Mouse (Mus musculus): ENCODE data around the gene Ptprk. TPM values are rescaled to one million over a fixed set of nuclear protein-coding genes. Genes with fewer than 3 reads are reported as not detected.

Gene Ptprk
- total RNA-seq, 2 experiments from 2014 or later, result 54.3 to 56.2 TPM

DNA sequence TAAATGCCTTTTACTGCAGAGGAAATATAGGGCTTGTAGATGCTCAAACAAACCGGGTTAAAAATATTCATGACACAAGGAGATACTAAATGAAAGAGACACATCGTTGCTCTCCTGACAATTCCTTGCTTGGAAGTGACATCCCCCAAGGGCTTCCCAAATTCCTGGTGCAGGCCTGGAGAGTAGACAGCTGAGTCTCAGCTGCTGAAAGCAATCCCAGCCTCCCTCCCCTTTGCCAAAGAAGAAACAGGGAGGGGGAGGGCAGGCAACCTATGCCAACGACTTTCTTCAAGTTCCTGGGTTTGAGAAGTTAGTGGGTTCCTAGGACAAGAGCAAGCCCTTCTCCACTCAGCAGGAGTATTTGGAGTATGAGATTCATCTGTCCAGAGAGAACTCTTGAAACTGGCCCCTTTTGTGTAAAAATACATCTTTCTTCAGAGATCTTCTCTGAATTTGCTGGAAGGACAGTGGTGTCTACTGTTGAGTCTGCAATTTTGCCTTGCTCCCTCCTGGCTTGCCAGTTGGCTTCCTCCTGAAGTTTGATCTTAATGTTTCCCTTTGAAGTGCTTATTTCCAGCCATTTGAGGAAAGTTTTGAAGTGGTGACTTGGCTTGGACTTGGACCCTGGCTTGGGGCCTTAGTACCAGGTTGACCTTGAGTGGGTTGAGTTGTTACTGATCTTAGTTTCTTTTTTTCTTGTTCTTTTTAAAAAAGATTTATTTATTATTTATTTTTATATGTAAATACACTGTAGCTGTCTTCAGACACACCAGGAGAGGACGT, 111.6 kb downstream of the Ptprk start:
- no peak for DNase-seq

DNA sequence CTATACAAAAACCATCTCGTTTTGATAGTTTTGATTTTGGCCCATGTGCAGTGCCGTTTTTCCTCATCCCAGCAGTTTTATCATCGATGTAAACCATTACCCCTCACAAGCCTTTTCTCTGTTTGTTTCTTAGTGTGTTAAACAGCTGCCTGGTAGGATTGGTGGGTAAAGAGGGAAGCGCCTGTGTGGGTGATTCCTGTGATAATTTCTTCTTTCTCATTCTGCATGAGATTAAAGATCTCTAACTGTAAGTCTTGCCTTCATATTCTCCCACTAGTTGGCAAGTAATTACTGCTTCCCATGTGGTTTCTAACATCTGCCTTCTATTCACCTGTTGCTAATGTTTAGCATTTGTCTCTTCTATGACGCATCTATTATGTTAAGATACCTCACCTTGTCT, 116.8 kb downstream of the Ptprk start:
- DNase-seq, result no peak

DNA sequence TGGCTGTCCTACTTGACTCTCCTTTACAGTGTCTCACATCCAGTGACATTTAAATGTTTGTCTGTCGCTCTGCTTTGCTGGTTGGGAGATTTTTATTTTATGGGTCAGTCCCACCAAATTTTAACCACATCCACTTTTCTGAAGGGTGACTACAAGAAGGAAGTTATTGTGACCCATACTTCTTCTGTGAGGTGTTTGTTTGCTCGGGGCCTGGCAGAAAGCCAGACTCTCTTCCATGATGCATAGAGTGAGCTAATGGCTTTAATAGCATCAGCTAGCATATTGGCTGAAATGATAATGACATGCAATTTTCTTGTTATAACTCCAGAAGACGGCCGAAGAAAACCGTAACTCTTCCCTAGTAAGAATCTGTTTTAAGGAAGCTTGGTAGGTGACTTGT, 119.0 kb downstream of the Ptprk start:
- no peak for DNase-seq

DNA sequence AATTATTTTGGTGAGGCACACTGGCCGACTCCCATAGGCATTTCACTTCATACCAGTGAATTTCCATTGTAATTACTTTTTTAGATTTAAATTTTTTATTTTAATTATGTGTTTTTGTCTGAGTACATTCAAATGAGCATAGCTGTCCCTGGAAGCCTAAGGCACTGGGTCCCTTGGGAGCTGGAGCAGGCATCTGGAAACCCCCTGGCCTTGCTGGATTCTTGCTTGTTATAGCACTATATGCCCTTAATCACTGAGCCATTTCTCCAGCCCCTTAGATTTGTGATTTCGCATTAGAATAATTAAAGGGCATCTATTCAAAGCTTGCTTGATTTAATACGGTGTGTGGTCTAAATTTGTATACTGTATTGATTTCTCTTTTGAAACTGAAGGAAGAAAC, 126.0 kb downstream of the Ptprk start:
- DNase-seq, result no peak

DNA sequence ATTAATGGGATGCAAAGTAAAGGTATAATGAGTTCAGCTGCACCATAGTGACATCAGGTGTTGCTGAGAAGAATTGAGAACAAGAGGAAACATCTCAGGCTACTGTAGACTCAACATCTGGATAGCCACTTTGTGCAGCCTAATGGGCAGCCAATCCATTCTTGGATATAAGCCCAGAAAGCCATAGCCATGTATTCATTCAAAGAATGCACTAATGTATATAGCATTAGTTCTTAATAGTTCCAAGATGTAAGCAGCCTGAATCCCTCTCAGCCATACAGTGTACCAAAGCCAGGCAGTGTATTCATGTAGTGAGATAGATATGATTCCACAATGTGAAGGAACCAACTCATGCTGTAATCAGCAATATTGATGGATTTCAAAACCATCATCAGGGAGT, 134.8 kb downstream of the Ptprk start:
- DNase-seq, result no peak

DNA sequence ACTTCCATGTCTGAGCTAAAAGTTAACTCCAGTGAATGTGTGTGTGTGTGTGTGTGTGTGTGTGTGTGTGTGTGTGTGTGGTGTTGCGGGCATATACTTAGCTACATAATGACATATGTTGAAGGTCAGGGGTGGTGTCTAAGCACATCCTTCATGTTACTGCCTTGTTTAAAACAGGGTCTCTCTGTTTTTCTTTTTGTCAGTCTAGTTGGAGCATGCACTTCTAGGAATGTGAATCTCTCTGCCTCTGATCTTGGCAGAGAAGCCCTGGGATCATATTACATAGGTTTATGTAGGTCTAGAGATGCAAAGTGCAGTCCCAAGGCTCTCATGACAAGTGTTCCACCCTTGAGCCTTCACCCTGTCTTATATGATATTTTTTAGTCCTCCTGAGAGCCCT, 137.5 kb downstream of the Ptprk start:
- DNase-seq, result no peak

DNA sequence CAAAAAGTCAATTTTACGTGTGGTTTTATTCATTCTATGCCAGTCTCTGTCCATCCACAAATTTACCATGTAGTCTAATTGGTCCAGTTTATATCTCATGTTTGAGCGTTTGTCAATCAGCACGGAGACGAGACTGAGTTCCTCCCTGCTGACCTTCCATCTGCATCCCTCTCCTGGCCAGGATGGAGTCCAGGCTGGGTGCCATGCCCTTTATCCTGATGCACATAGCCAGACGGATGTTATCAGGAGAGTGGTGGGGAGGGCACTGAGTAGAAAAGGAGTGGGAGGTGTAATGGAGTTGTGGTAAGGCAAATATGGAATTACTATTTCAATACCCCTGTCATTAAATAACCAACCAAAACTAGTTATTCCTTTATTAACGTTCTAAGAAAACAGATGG, 140.5 kb downstream of the Ptprk start:
- DNase-seq, result no peak

DNA sequence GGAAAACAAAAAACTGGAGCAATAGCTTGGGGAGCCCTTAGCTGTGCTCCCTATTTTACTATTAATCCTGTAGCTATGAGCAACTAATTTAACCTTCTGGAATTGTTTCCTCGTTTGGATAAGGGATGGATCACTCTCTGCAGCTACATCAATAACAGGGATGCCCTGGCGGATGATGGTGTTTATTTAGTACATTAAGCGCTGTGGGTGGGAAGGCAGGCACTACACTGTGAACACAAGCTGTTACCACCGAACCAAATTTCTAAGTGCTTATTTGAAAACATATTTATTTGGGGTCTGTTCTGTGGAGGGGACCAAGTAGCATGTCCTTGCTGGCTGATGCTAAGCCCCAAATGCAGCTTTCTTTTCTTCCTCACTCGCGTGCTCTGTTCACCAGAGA, 149.0 kb downstream of the Ptprk start:
- peak; percentile 8 to 10 for DNase-seq

DNA sequence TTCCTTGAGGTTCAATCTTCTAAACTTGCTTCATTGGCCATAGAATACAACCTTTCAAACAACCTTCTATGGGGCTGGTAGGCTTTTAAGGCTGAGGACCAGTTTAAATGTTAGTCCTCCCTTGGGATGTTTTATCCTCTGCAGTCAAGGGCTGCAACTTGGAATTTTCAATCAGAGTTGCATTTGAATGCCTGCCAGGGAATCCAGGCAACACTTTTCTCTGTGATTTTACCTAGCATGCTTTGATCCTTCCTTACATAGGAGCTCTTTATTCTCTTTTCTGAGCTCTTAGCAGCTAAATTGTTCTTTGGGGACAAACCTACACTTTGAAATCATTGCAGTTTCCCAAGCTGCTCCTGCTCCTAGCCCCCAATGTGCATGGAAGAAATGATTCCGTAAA, 149.8 kb downstream of the Ptprk start:
- DNase-seq, result no peak

DNA sequence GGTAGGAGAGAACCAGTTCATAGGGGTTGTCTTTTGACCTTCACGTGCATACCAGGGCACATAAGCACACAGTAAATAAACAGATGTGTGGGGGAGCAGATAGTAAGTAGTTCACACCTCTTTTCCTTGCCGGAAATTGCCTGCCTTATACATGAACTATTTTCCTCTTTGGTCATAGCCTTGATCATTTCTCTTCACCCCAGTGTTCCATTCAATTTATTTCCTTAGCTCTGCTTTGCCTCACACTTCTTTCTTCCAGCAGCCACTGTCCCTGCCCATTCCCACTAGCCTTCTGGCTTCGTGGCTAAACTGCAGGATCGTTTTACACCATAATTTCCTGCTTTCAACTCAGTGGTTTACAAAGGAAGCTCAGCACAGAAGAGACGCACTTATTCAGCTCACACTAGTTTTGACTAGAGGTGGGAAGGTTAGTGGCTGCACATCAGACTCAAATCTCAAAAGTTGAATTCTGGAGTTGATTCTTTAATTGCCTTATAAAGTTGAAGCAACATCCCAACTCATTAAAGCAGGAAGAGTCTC, 151.0 kb downstream of the Ptprk start:
- DNase-seq, result no peak

DNA sequence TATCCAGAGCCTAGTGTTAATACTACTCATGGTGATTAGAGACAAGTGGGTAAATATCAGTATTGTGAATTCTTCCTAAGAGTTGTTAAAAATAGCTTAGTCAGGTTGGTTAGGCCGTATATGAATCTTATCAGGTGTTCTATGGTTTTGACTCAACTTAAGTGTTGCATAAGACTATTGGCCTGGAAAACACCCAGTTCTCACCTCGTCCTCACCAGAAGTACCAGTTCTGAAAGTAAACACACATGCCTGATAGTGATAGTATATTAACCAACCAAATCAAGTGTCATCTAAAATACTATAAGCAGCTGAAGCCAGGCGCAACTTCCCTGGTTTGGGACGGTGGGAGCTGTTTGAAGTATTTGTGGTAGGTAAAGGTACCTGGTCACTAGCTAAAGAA, 153.1 kb downstream of the Ptprk start:
- no peak for DNase-seq

DNA sequence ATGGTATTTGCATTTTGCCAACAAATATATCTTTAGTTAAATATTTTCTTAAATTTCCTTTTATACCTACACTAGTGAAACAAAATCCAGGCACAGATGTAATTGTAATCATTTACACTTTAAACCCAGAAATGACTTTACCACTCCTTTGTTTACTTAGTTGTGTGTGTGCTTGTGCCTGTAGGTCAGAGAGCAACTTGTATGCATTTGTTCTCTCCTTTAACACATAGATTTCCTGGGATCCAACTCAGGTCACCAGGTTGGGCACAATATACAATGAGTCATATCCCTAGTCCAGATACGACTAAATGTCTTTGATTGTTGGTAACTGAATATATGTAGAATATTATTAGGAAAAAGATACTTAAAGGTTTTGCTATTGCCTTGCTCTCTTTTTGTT, 153.6 kb downstream of the Ptprk start:
- no peak for DNase-seq

DNA sequence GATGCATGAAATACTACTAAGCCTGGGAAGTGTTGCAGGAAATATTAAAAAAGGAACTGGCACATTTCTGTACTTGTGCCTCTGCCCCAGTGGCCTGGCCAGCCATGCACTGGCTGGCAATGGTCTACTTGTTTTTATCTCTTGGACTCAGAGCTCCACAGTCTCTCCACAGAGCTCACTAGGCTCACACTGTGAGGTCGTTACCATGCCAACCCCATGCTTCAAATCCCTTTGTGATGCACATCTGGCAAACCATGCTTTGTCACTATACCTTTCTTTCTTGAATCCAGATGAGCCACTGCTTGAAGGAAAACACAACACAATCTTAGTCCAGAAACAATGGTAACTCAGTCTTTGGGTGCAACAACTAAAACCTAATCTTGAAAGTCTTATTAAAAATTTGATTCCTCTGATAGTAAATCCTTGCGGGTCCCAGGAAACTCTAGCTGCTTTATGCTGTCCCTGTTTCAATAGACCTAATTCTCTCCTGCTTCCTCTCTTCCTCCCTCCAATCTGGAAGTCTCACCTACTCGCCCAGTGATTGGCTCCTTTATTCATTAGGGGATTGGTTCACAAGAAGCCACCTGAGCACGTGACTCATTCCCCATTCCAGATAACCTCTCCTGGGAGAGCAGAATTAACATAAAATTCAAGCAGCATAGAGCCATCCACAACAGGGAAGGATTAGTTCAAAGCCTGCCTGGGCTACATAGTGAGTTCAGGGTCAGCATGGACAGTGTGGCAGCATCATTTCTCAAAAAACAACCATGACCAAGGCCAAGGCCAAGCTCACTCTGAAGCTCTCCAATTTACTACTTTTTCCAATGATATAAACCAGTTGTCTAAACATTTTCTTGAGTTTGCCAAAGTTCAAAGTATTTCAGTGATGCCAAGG, 157.9 kb downstream of the Ptprk start:
- DNase-seq, result no peak

DNA sequence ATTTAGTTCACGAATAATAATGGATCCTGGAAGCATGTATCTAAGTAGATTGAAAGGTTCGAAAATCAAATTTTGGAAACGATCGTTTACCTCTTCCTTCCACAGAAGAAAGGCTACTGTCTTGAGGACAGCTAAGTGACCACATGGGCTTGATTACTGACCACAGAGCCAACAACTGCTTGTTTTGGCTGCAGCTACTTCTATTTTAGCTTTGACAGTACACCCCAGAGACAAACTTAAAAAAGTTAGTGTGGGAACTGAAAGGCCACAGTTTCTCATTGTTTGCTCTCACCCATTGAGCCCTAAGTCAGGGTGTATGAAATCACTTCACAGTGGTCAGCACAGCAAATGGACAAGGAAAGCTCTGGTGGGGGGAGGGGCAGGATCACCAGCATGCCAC, 174.4 kb downstream of the Ptprk start:
- no peak for DNase-seq

DNA sequence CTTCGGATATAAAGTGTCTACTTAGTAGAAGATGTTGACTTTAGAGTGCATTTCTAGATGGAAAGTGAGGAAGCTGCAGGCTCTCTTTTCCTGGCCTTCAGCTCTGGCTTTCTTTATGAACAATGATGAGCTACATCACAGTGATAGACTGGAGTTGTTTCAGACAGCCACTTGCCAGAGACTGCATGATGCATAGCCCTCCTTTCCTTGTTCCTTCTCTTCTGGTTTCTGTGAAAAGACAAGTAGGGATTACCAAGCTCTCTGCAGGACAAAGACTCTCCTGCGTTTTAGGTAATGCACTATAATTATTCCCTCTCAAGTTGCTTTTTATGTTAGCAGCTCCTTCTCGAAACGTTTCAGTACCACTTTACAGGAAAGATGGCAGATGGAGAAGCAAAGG, 176.8 kb downstream of the Ptprk start:
- DNase-seq, result no peak

DNA sequence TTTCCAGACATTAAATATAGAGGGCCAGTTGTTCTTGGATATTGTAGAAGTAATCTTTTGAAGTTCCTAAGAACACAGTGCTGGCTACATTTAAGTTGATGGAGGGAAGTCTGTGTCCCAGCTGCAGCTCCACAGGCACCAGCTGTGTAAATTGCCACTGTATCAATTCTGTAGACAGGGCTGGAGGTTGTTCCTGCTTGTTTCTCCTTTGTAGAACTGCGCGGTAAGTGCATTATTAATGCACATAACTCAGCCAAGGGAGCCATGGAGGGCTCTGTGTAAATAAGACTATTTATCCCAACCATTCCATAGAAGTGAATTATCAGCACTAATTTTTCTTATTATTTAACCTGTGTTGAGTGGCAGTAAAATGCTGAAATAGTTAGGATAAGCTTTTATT, 186.0 kb downstream of the Ptprk start:
- DNase-seq, result no peak

DNA sequence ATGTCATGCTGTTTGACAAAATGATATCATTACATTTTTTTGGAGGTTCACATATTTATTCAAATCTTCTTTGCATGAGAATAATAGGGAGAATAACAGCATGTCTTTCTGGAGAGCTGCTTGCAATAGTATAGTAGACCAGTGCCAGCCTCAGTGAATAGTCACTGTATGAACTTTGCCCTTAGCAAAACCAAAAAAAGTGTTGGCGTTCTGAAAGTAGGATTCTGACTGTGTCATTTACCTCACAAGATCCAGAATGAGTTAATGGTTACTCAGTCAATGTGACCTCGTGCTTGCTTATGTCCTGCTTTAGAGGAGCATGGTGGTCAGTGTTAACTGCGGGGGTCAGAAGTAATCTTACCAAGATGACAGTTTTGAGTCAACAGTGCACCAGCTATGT, 187.5 kb downstream of the Ptprk start:
- no peak for DNase-seq

DNA sequence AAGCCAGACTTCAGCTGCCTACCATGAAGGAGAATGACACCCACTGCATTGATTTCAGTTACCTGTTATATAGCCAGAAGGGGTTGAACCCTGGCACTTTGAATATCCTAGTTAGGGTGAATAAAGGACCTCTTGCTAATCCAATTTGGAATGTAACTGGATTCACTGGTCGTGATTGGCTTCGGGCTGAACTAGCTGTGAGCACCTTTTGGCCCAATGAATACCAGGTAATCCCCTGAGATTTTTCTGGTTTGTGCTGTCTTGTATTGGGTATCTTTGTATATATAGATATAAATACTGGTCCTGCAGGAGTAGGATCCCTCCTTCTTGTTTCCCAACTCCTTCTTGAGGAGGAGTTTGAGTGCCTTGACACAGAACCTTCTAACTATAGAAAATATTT, 188.9 kb downstream of the Ptprk start:
- DNase-seq, result no peak

DNA sequence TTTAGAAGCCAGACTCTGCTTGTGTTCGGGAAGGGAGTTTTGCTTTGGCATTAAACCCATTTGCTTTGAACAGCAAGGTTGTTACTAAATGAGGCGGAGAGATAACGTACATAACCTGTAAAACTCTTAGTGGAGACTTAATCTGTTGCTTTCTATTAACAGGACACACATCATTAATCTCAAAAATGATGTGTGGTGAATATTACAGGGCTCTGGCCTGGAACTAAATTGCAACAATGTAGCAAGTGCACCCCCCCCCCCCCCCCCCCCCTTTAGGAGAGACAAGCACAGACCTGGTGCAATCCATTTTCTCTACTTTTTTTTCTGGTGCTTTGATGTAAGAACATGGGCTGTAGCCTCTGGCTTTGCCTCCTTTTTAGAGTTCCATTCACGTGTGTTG, 195.7 kb downstream of the Ptprk start:
- DNase-seq, result no peak

DNA sequence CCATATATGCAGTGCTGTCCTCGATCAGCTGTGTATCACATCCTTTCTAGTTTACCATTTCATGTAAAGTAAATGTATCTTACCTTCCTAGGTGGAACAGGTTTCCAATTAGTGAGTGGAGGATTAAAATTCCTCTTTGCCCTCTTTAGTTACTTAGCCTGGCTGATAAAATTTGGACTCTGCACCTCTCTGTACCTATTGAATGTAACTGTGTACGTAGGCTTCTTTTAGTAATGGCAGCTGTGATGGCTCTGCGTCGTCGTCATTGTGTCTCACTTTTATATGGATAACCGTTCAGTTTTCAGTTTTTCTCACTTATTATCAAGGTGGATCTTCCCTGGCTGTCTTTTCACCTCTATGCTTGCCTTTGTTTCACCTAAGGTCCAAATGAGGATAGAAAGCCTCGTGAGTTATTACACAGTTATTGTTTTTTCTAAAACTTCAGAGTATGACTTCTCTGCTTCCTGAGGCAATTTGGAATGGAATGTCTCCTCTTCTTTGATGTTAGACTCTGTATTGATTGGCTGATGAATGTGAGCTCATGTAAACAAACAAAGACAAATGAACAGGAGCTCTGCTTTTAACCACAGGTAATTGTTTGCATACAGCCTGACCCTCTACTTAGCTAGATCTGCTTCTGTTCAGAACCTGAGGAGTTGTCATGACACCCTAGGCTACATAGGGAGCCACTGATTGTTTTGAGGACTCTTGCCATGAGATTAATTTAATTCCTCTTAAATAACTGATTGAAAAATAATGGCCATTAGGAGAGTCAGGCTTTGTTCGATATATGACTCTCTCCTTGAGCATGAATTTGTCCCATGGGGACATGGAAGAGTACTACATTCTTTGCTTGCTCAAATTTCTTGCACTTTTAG, 197.3 kb downstream of the Ptprk start:
- no peak for DNase-seq

DNA sequence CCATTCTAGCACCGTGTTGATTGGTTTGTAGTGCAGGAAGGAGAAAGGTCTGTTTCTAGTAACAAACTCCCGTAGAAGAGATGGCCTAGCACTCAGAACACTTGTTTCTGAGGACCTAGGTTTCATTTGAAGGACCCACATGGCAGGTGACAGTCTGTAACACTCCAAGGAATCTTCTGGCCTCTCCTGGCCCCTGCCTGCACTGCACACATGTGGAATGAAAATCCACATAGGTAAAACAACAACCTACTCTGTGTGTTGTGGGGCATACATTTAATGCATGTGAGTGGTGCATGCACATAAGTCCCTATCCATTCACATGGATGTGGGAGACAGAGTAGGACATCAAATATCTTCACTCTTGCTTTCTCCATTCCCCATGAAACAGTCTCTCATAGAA, 204.1 kb downstream of the Ptprk start:
- DNase-seq, result no peak

DNA sequence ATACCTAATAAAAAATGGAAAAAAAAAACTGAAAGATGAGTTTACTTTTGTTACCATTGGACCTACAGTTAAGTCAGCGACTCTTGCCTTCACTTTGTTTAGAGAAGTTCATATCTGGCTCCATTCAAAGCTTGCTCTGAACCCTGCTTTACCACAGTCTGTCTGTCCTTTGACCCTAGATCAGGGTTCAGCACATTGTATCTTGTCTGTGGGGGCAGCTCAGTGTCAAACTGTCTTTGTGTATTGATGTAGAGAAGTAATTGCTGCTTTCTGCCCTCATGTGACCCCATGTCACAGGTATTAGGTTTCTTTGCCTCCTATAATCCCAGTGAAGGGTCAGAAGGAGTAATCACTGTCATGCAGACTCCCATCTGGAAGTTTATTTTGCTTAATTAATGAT, 222.9 kb downstream of the Ptprk start:
- no peak for DNase-seq

DNA sequence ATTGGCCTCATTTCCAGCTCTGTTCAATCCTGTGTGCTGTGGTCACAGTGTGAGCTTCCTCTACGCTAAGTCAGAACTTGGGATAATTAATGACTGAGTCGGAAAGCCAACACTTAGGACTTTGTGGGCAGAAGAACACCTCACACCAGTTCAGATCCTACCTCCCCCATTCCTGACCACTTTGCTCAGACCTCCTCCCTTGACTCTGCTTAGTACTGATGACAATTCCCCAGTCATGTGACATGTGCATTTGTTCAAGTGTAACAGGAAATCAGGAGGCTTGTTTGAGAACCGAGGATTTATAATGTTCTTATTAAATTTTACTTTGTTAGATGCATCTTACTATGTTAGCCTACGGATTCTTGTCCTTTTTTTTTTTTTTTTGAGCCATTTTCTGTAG, 224.6 kb downstream of the Ptprk start:
- DNase-seq, result no peak

All from layer of hippocampus, postnatal 36 days (tissue).